Mouse (Mus musculus): Measurements from ENCODE around the gene Alpl. TPM values are rescaled to one million over a fixed set of nuclear protein-coding genes. Genes with fewer than 3 reads are reported as not detected.

The Alpl gene
- total and polyA plus RNA-seq, 3 experiments = not detected

DNA sequence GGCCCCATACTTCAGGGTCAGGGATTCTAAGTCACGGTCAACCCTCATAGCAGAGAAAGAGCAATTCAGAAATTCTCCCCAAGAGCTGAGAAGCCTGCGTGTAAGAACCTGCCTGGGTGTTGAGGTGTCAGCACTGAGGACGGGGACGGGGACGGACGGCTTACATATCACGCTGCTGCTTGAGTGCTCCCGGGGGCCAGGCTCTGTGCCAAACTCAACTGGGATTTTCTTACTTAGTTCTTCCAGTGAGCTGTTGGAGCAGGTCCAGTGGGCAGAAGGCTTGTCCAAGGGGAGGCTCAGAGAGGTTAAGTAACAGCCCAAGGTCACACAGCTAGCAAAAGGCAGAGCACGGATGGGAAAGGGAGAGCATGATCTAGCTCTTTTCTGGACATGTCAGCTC, 44.5 kb downstream of the Alpl start:
- Histone ChIP-seq H3K4me1 (ENCODE audit: control insufficient read depth in 1 of 2, insufficient read depth in 2 of 2, low read length in 2 of 2) (peaks cover 0 to 12% of the 10 kb centered on the region in 2 experiments; a peak in 2 of 4 replicates), H3K79me2 (ENCODE audit: control insufficient read depth, insufficient read depth, low read length, poor library complexity) (no peaks in the 10 kb centered on the region), H3K27ac (ENCODE audit: control insufficient read depth, low read depth, low read length) (no peak overlapping the region), H3K9ac (ENCODE audit: control insufficient read depth, low read depth, low read length, poor library complexity, severe bottlenecking) (0 out of 2 replicates have a peak overlapping the region, but pooled peaks have one; percentile 23), H3K4me3 (ENCODE audit: control insufficient read depth in 1 of 2, insufficient read depth in 1 of 2, low read depth in 2 of 2, low read length in 2 of 2) (peak overlapping the region in 1 of 2 experiments; percentile 10; a peak in 1 of 4 replicates), H3K36me3 (ENCODE audit: control insufficient read depth in 1 of 2, insufficient read depth in 2 of 2, low read length in 2 of 2) (peaks cover 0 to 2% of the 10 kb centered on the region in 2 experiments; a peak in 1 of 4 replicates), H3K27me3 (ENCODE audit: control insufficient read depth in 1 of 2, insufficient read depth in 2 of 2, low read length in 2 of 2) (no peaks in the 10 kb centered on the region), H3K9me3 (replicated peaks; ENCODE audit: insufficient read depth, low read length) (no peaks in the 10 kb centered on the region)
- TF ChIP-seq ZNF384 (IDR thresholded peaks at IDR 0.05; ENCODE audit: low read depth, low read length) (no peak), MXI1 (IDR thresholded peaks at IDR 0.05; ENCODE audit: low read depth, low read length) (0 out of 2 replicates have a peak, but pooled peaks have one; percentile 19)
- DNase-seq (ENCODE audit: low read depth, low spot score) = peak; percentile 53

DNA sequence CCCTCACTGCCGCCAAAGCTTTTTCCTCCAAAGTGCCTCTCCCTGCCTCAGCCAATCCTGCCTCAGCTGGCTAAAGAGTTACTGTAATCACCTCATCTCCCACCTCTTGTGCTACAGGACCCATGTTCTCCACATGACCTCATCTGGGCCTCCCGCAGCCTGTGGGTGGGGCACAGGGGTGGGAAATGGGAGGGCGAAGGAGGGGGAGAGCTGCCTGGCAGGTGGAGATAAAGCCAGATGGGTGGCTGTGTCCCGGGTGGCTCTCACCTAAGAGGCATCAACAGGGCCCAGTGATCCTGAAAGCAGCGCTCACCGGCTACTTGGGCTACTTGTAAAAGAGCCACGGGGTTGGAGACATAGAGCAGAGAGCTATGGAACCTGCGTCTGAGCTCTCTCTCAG, 44.9 kb downstream of the Alpl start:
- peak; percentile 80 for DNase-seq (ENCODE audit: low read depth, low spot score)

DNA sequence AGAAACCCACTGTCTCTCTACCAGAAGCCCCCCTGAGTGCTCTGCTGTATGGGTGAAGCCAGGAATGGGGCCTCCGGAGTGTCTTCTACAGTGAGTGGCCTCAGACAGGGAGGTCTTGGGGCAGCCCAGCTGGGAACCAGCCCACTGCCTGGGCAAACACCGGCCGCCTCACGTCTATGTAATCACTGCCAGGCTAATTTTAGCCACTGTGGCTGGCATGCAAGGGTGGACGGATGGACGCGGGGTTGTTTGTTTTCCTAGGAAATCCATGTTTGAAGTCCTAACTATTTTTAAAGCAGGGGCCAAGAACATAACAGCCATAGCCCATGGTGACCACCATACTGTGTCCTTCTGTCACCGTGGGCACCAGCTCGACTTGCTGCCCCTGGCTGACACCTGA, 46.1 kb downstream of the Alpl start:
- Histone ChIP-seq H3K4me3 (ENCODE audit: control insufficient read depth in 1 of 2, insufficient read depth in 1 of 2, low read depth in 2 of 2, low read length in 2 of 2) (no peak overlapping the region), H3K36me3 (ENCODE audit: control insufficient read depth in 1 of 2, insufficient read depth in 2 of 2, low read length in 2 of 2) (peaks cover 0 to 2% of the 10 kb centered on the region in 2 experiments; a peak in 1 of 4 replicates), H3K9ac (ENCODE audit: control insufficient read depth, low read depth, low read length, poor library complexity, severe bottlenecking) (no peak overlapping the region), H3K79me2 (ENCODE audit: control insufficient read depth, insufficient read depth, low read length, poor library complexity) (no peaks in the 10 kb centered on the region), H3K4me1 (ENCODE audit: control insufficient read depth in 1 of 2, insufficient read depth in 2 of 2, low read length in 2 of 2) (peaks cover 0 to 12% of the 10 kb centered on the region in 2 experiments; a peak in 2 of 4 replicates), H3K27me3 (ENCODE audit: control insufficient read depth in 1 of 2, insufficient read depth in 2 of 2, low read length in 2 of 2) (no peaks in the 10 kb centered on the region), H3K9me3 (replicated peaks; ENCODE audit: insufficient read depth, low read length) (no peaks in the 10 kb centered on the region), H3K27ac (ENCODE audit: control insufficient read depth, low read depth, low read length) (no peak overlapping the region)
- DNase-seq (ENCODE audit: low read depth, low spot score) = no peak
- TF ChIP-seq TAL1 (IDR thresholded peaks at IDR 0.05; ENCODE audit: low read length) = no peak

More for the DNA sequence above, 44.9 kb downstream of the Alpl start:
- no peaks in the 10 kb centered on the region for H3K27me3 ChIP-seq (ENCODE audit: control insufficient read depth in 1 of 2, insufficient read depth in 2 of 2, low read length in 2 of 2)
- TF ChIP-seq ZC3H11A (IDR thresholded peaks at IDR 0.05; ENCODE audit: low read depth, low read length) (no peak), ELF1 (IDR thresholded peaks at IDR 0.05; ENCODE audit: low read depth, low read length) (no peak), GATA1 (IDR thresholded peaks at IDR 0.05; ENCODE audit: low read depth, low read length) (peak; percentile 24; the same call in 1 of the 2 replicates), USF1 (IDR thresholded peaks at IDR 0.05; ENCODE audit: low read depth, low read length) (peak; percentile 66), ZKSCAN1 (IDR thresholded peaks at IDR 0.05; ENCODE audit: low read depth, low read length) (no peak), SIN3A (IDR thresholded peaks at IDR 0.05; ENCODE audit: low read length) (0 out of 2 replicates have a peak, but pooled peaks have one; percentile 29), SMC3 (IDR thresholded peaks at IDR 0.05; ENCODE audit: low read depth, low read length) (no peak), MEF2A (IDR thresholded peaks at IDR 0.05; ENCODE audit: extremely low read depth, insufficient replicate concordance, low read depth, low read length, poor library complexity, severe bottlenecking) (no peak), RAD21 (IDR thresholded peaks at IDR 0.05; ENCODE audit: low read depth, low read length) (no peak), TCF12 (IDR thresholded peaks at IDR 0.05; ENCODE audit: low read depth, low read length) (peak; percentile 71), POLR2AphosphoS5 (IDR thresholded peaks at IDR 0.05; ENCODE audit: borderline replicate concordance, low read depth, low read length) (no peak), CTCF (IDR thresholded peaks at IDR 0.05 in 2 of 3, conservative IDR thresholded peaks at IDR 0.05 in 1 of 3; ENCODE audit: control insufficient read depth in 1 of 3, insufficient read depth in 1 of 3, low read depth in 2 of 3, low read length in 3 of 3, poor library complexity in 1 of 3, severe bottlenecking in 1 of 3) (no peak), UBTF (IDR thresholded peaks at IDR 0.05; ENCODE audit: borderline replicate concordance, insufficient read depth, low read depth, low read length) (no peak), MYC (IDR thresholded peaks at IDR 0.05; ENCODE audit: low read depth, low read length) (no peak), TAL1 (IDR thresholded peaks at IDR 0.05; ENCODE audit: low read length) (peak; percentile 64), ETS1 (IDR thresholded peaks at IDR 0.05; ENCODE audit: low read depth, low read length) (peak; percentile 63), GABPA (IDR thresholded peaks at IDR 0.05; ENCODE audit: low read depth, low read length) (no peak), JUND (IDR thresholded peaks at IDR 0.05; ENCODE audit: low read depth, low read length) (no peak), TBP (IDR thresholded peaks at IDR 0.05; ENCODE audit: low read depth, low read length) (no peak), MAFK (IDR thresholded peaks at IDR 0.05; ENCODE audit: borderline replicate concordance, low read depth, low read length) (no peak), EP300 (IDR thresholded peaks at IDR 0.05; ENCODE audit: low read depth in 1 of 2, low read length in 2 of 2) (peak in 1 of 2 experiments; percentile 57; a peak in 2 of 4 replicates), MXI1 (IDR thresholded peaks at IDR 0.05; ENCODE audit: low read depth, low read length) (no peak)
- 0 out of 2 replicates have a peak overlapping the region, but pooled peaks have one; percentile 23 for H3K9ac ChIP-seq (ENCODE audit: control insufficient read depth, low read depth, low read length, poor library complexity, severe bottlenecking)
- no peaks in the 10 kb centered on the region for H3K79me2 ChIP-seq (ENCODE audit: control insufficient read depth, insufficient read depth, low read length, poor library complexity)
- H3K9me3 ChIP-seq (replicated peaks; ENCODE audit: insufficient read depth, low read length) = no peaks in the 10 kb centered on the region
- H3K36me3 ChIP-seq (ENCODE audit: control insufficient read depth in 1 of 2, insufficient read depth in 2 of 2, low read length in 2 of 2) = peaks cover 0 to 2% of the 10 kb centered on the region in 2 experiments; a peak in 1 of 4 replicates
- peak overlapping the region in 1 of 2 experiments; percentile 10; a peak in 1 of 4 replicates for H3K4me3 ChIP-seq (ENCODE audit: control insufficient read depth in 1 of 2, insufficient read depth in 1 of 2, low read depth in 2 of 2, low read length in 2 of 2)
- peaks cover 0 to 12% of the 10 kb centered on the region in 2 experiments; a peak in 2 of 4 replicates for H3K4me1 ChIP-seq (ENCODE audit: control insufficient read depth in 1 of 2, insufficient read depth in 2 of 2, low read length in 2 of 2)
- H3K27ac ChIP-seq (ENCODE audit: control insufficient read depth, low read depth, low read length) = no peak overlapping the region
